Comparison of ENCODE assay signal across 20 mouse cellular contexts in genomic region chr19:61064386-61064785, GRCm38 (mm10).
DNase-seq lines count a peak whose midpoint lies in the region; ATAC-seq and TF ChIP-seq lines count a peak whose summit lies in the region.
"Had no signal": no experiment of that assay in that cellular context is flagged by ENCODE, and none has a peak within 500 bp of the region (broad histone marks: within the 10 kb centered on the region; RNA-seq: fewer than 3 reads in every experiment).

No protein-coding gene starts in this region.

- WGBS in kidney, embryonic 16.5 days = 81% methylated on average over 3 of the region's 3 CpGs
- WGBS in neural tube, embryonic 15.5 days = 77% methylated on average over 3 of the region's 3 CpGs

- no peaks in the 10 kb centered on the region for H3K36me3 ChIP-seq in kidney, embryonic 16.5 days (ENCODE audit: insufficient read depth, low read length)
- H3K36me3 ChIP-seq in neural tube, embryonic 15.5 days = 0 out of 2 replicates have a peak, but pooled peaks cover 5% of the 10 kb centered on the region
- H3K36me3 ChIP-seq: embryonic facial prominence, embryonic 13.5 days; G1E; hindbrain, embryonic 10.5 days; limb, embryonic 10.5 days had no signal

- in situ Hi-C loops in Patski (cut with MboI; ENCODE audit: low pct_unique_long_range_greater_than_20kb) = no loop called here

- H3K9me3 ChIP-seq in kidney, embryonic 16.5 days (ENCODE audit: low read length) = no peaks in the 10 kb centered on the region
- H3K9me3 ChIP-seq in neural tube, embryonic 15.5 days (replicated peaks) = no peaks in the 10 kb centered on the region
- H3K9me3 ChIP-seq: embryonic facial prominence, embryonic 13.5 days; G1E; heart, embryonic 13.5 days; hindbrain, embryonic 10.5 days; limb, embryonic 10.5 days had no signal

- H3K4me2 ChIP-seq in kidney, embryonic 16.5 days (replicated peaks; ENCODE audit: low read depth, low read length) = no peak overlapping the region
- H3K4me2 ChIP-seq in neural tube, embryonic 15.5 days = no peak overlapping the region
- H3K4me2 ChIP-seq: embryonic facial prominence, embryonic 13.5 days; heart, embryonic 13.5 days; liver, embryonic 11.5 days; lung, embryonic 14.5 days had no signal

- no peaks in the 10 kb centered on the region for H3K27me3 ChIP-seq in kidney, embryonic 16.5 days (ENCODE audit: insufficient read depth, low read length)
- H3K27me3 ChIP-seq in Patski = no peaks in the 10 kb centered on the region
- H3K27me3 ChIP-seq in neural tube, embryonic 15.5 days (replicated peaks) = no peaks in the 10 kb centered on the region
- H3K27me3 ChIP-seq: embryonic facial prominence, embryonic 13.5 days; heart, embryonic 13.5 days had no signal

- H3K27ac ChIP-seq in kidney, embryonic 16.5 days (ENCODE audit: low read length) = no peak overlapping the region
- no peak overlapping the region for H3K27ac ChIP-seq in neural tube, embryonic 15.5 days (replicated peaks)
- H3K27ac ChIP-seq: embryonic facial prominence, embryonic 13.5 days; heart, embryonic 13.5 days; hindbrain, embryonic 10.5 days; limb, embryonic 10.5 days had no signal

- POLR2A ChIA-PET in Patski (lab: Charles Lee) = no interaction called here

- CTCF ChIA-PET in Patski (lab: Charles Lee) = interaction anchor here (1.0 to 2.1 kb wide), 6 partner anchors 9 to 175 kb away, joined by 3 to 6 read pairs (median 4); partner anchors contain the start of gene Grk5

- peak; percentile 39 to 47 for DNase-seq in cerebellum, postnatal 14 days
- no peak for DNase-seq in cerebellum, adult 11 months
- DNase-seq in kidney, postnatal 10 days = peak; percentile 31
- DNase-seq in 416B (ENCODE audit: low read depth) = peak; percentile 31
- DNase-seq in Patski (ENCODE audit: low read depth, low spot score) = no peak
- DNase-seq: adrenal gland, postnatal 25 days; gastrocnemius, postnatal 25 days; lung, embryonic 14.5 days; right cerebral cortex, adult 18-20 months had no signal

- no peak overlapping the region for H3K9ac ChIP-seq in kidney, embryonic 16.5 days (replicated peaks; ENCODE audit: low read length)
- no peak overlapping the region for H3K9ac ChIP-seq in neural tube, embryonic 15.5 days (replicated peaks)
- H3K9ac ChIP-seq: embryonic facial prominence, embryonic 13.5 days; heart, embryonic 13.5 days; lung, embryonic 14.5 days had no signal

- TF ChIP-seq CTCF in Patski (IDR thresholded peaks at IDR 0.05) = peak; percentile 33

- no peak overlapping the region for H3K4me3 ChIP-seq in kidney, embryonic 16.5 days (ENCODE audit: low read length)
- H3K4me3 ChIP-seq in neural tube, embryonic 15.5 days (replicated peaks) = no peak overlapping the region
- H3K4me3 ChIP-seq: embryonic facial prominence, embryonic 13.5 days; heart, embryonic 13.5 days; hindbrain, embryonic 10.5 days; limb, embryonic 10.5 days had no signal

- no peak for ATAC-seq in kidney, embryonic 16.5 days (ENCODE audit: low FRiP score, low TSS enrichment)
- no peak for ATAC-seq in Patski
- ATAC-seq in neural tube, embryonic 15.5 days (ENCODE audit: low FRiP score) = no peak
- ATAC-seq: forebrain, embryonic 16.5 days; inflammation-experienced regulatory T-cells, adult 6 months; midbrain, embryonic 16.5 days had no signal

- peaks cover 14% of the 10 kb centered on the region; the same call in 1 of the 2 replicates for H3K4me1 ChIP-seq in kidney, embryonic 16.5 days (ENCODE audit: insufficient read depth, low read length)
- H3K4me1 ChIP-seq in neural tube, embryonic 15.5 days = no peaks in the 10 kb centered on the region
- H3K4me1 ChIP-seq: embryonic facial prominence, embryonic 13.5 days; hindbrain, embryonic 10.5 days had no signal

Comparison
In these comparisons a context has a peak if more than half of its experiments do, and no peak if none do; other contexts are left out.
1. DNase-seq: peak in cerebellum, postnatal 14 days (2 of 2), kidney, postnatal 10 days (single experiment) and 416B (single experiment); none in cerebellum, adult 11 months (single experiment) and Patski (single experiment).